Mouse (Mus musculus) telencephalon, adult 2 months (tissue): ENCODE results near the gene L3mbtl1.
A peak's percentile ranks its signal among the peaks of the same experiment; 100 is the strongest.

Experiments used
- DNase-seq: peaks from one replicate; pipeline ENCODE4 v3.0.0-alpha.2; 2011; ENCODE audit warnings: low read depth, low spot score

L3mbtl1 gene

GRCm38 (mm10) chr2:162943931-162944330 is 659 bp downstream of the L3mbtl1 start:
- DNase-seq = no peak

- no peak for DNase-seq
These were observed 3.7 kb downstream of the L3mbtl1 start for GRCm38 (mm10) chr2:162946964-162947363.

- DNase-seq = peak; percentile 21
These were observed 4.5 kb downstream of the L3mbtl1 start for GRCm38 (mm10) chr2:162947736-162948135.

- peak; percentile 12 for DNase-seq
These were observed 4.9 kb downstream of the L3mbtl1 start for GRCm38 (mm10) chr2:162948221-162948620.

- DNase-seq = no peak
These were observed 7.5 kb downstream of the L3mbtl1 start for GRCm38 (mm10) chr2:162950776-162951175.

- DNase-seq = no peak
These were observed 13.6 kb downstream of the L3mbtl1 start for GRCm38 (mm10) chr2:162956843-162957242.

GRCm38 (mm10) chr2:162961321-162961720 is 18.0 kb downstream of the L3mbtl1 start:
- no peak for DNase-seq

- no peak for DNase-seq
These were observed 23.5 kb downstream of the L3mbtl1 start for GRCm38 (mm10) chr2:162966734-162967133.

- no peak for DNase-seq
These were observed 25.1 kb downstream of the L3mbtl1 start for GRCm38 (mm10) chr2:162968357-162968756.

GRCm38 (mm10) chr2:162969101-162969500 is 25.8 kb downstream of the L3mbtl1 start:
- DNase-seq = no peak

- DNase-seq = no peak
These were observed 27.6 kb downstream of the L3mbtl1 start for GRCm38 (mm10) chr2:162970896-162971295.

GRCm38 (mm10) chr2:162972752-162973151 is 29.5 kb downstream of the L3mbtl1 start:
- DNase-seq = no peak

- DNase-seq = no peak
These were observed 29.9 kb downstream of the L3mbtl1 start for GRCm38 (mm10) chr2:162973206-162973605.

- no peak for DNase-seq
These were observed 30.4 kb downstream of the L3mbtl1 start for GRCm38 (mm10) chr2:162973637-162974036.

- DNase-seq = peak; percentile 74
These were observed 32.0 kb downstream of the L3mbtl1 start for GRCm38 (mm10) chr2:162975157-162975775.

- DNase-seq = no peak
These were observed 32.7 kb downstream of the L3mbtl1 start for GRCm38 (mm10) chr2:162976001-162976400.

GRCm38 (mm10) chr2:162984381-162984780 is 41.1 kb downstream of the L3mbtl1 start:
- DNase-seq = no peak

GRCm38 (mm10) chr2:162985923-162986322 is 42.7 kb downstream of the L3mbtl1 start:
- peak; percentile 24 for DNase-seq

- no peak for DNase-seq
These were observed 43.5 kb downstream of the L3mbtl1 start for GRCm38 (mm10) chr2:162986764-162987163.

- no peak for DNase-seq
These were observed 43.9 kb downstream of the L3mbtl1 start, which contains the start of gene Sgk2 for GRCm38 (mm10) chr2:162987218-162987617. TSS of gene Sgk2 (plus strand) at chr2:162987330.

- no peak for DNase-seq
These were observed 45.0 kb downstream of the L3mbtl1 start for GRCm38 (mm10) chr2:162988235-162988634.

- DNase-seq = peak; percentile 36
These were observed 48.3 kb downstream of the L3mbtl1 start for GRCm38 (mm10) chr2:162991394-162992083.

GRCm38 (mm10) chr2:162992084-162992437 is 48.8 kb downstream of the L3mbtl1 start:
- no peak for DNase-seq
